Mouse (Mus musculus): Measurements from ENCODE around the gene Etv4. TPM values are rescaled to one million over a fixed set of nuclear protein-coding genes. Genes with fewer than 3 reads are reported as not detected.

Gene Etv4
- polyA plus RNA-seq, 1 experiment: 8.4 TPM

DNA sequence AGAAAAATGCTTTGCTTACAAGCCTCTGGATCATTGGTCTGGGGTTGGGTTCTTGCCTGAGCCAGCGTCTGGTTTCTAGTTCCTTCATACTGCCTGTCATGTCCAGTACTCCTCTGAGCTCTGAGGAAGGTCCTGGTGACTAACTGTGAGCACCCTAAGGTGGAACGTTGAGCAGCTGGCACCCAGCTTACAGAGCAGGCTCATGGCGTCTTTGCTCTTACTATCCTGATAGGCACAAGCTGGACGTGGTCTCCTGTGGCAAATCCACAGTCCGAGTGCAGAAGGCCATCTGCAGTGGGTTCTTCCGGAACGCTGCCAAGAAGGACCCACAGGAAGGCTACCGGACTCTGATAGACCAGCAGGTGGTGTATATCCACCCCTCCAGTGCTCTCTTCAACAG, 20.6 kb downstream of the Etv4 start:
- WGBS: 91% methylated on average over 8 of the region's 8 CpGs

GRCm38 (mm10) chr11:101763723-101764122, 21.4 kb downstream of the Etv4 start:
- no peak overlapping the region for H3K27ac ChIP-seq (ENCODE audit: control insufficient read depth, insufficient read depth, low read depth, low read length, poor library complexity)
- 54% methylated on average over 7 of the region's 7 CpGs for WGBS
- H3K4me3 ChIP-seq (replicated peaks; ENCODE audit: control insufficient read depth, low read depth, low read length): no peak overlapping the region
- TF ChIP-seq POLR2A (IDR thresholded peaks at IDR 0.05; ENCODE audit: borderline replicate concordance, control insufficient read depth, low read depth, low read length): no peak
- peak; percentile 42; the same call in 1 of the 2 replicates for TF ChIP-seq CTCF (IDR thresholded peaks at IDR 0.05; ENCODE audit: control insufficient read depth, insufficient read depth, low read length)
- no peaks in the 10 kb centered on the region for H3K4me1 ChIP-seq (ENCODE audit: control insufficient read depth, insufficient read depth, low read length)

More for the DNA sequence above, 20.6 kb downstream of the Etv4 start:
- no peak for TF ChIP-seq CTCF (IDR thresholded peaks at IDR 0.05; ENCODE audit: control insufficient read depth, insufficient read depth, low read length)
- TF ChIP-seq POLR2A (IDR thresholded peaks at IDR 0.05; ENCODE audit: borderline replicate concordance, control insufficient read depth, low read depth, low read length): no peak
- no peak overlapping the region for H3K27ac ChIP-seq (ENCODE audit: control insufficient read depth, insufficient read depth, low read depth, low read length, poor library complexity)
- H3K4me3 ChIP-seq (replicated peaks; ENCODE audit: control insufficient read depth, low read depth, low read length): no peak overlapping the region
- no peaks in the 10 kb centered on the region for H3K4me1 ChIP-seq (ENCODE audit: control insufficient read depth, insufficient read depth, low read length)

DNA sequence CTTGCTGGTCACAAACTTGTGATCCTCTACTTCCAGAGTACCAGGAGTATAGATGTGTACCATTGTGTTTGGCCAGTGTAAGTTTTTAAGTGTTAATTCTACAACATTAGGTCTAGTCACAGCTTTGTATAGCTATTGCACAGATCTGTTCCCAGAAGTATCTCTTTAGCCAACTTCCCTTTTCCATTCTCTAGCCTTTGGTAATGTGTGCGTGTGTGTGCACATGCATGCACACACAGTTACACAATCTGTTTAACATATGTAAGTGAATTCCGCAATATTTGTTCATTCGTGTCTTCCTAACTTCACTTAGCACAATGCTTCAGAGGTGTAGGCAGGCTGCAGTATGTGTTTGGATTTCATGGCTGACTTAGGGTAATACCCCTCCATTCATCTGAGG, 25.6 kb downstream of the Etv4 start:
- H3K27ac ChIP-seq (ENCODE audit: control insufficient read depth, insufficient read depth, low read depth, low read length, poor library complexity): no peak overlapping the region
- H3K4me3 ChIP-seq (replicated peaks; ENCODE audit: control insufficient read depth, low read depth, low read length): no peak overlapping the region
- TF ChIP-seq CTCF (IDR thresholded peaks at IDR 0.05; ENCODE audit: control insufficient read depth, insufficient read depth, low read length) (no peak), POLR2A (IDR thresholded peaks at IDR 0.05; ENCODE audit: borderline replicate concordance, control insufficient read depth, low read depth, low read length) (no peak)
- 48% methylated on average over 3 of the region's 3 CpGs for WGBS
- no peaks in the 10 kb centered on the region for H3K4me1 ChIP-seq (ENCODE audit: control insufficient read depth, insufficient read depth, low read length)

DNA sequence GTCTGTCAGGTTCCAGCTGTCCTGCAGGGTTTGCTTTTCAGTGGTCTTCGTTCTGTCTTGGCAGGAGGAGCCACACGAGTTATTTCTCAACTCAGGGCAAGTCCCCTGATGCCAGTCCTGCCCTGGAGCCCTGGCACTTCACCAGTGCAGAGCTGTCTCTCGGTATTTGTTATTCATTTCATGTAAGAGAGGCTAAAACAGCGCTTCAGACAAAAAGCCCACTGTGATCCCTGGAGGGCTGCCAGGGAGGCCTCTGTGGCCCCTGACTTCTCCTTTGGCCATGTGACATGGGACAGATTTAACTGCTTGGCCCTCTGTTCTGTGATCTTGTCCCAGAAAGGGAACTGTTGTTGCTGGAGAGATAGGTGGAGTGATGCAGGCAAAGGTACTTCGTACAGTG, 26.7 kb downstream of the Etv4 start:
- no peak overlapping the region for H3K27ac ChIP-seq (ENCODE audit: control insufficient read depth, insufficient read depth, low read depth, low read length, poor library complexity)
- TF ChIP-seq CTCF (IDR thresholded peaks at IDR 0.05; ENCODE audit: control insufficient read depth, insufficient read depth, low read length): no peak
- no peak for TF ChIP-seq POLR2A (IDR thresholded peaks at IDR 0.05; ENCODE audit: borderline replicate concordance, control insufficient read depth, low read depth, low read length)
- WGBS: 73% methylated on average over 5 of the region's 5 CpGs
- H3K4me3 ChIP-seq (replicated peaks; ENCODE audit: control insufficient read depth, low read depth, low read length): no peak overlapping the region
- no peaks in the 10 kb centered on the region for H3K4me1 ChIP-seq (ENCODE audit: control insufficient read depth, insufficient read depth, low read length)

- WGBS: 90% methylated on average over 8 of the region's 8 CpGs
- Histone ChIP-seq H3K4me3 (replicated peaks; ENCODE audit: control insufficient read depth, low read depth, low read length) (no peak overlapping the region), H3K27ac (ENCODE audit: control insufficient read depth, insufficient read depth, low read depth, low read length, poor library complexity) (no peak overlapping the region), H3K4me1 (ENCODE audit: control insufficient read depth, insufficient read depth, low read length) (no peaks in the 10 kb centered on the region)
- TF ChIP-seq POLR2A (IDR thresholded peaks at IDR 0.05; ENCODE audit: borderline replicate concordance, control insufficient read depth, low read depth, low read length) (no peak), CTCF (IDR thresholded peaks at IDR 0.05; ENCODE audit: control insufficient read depth, insufficient read depth, low read length) (no peak)
Measured at GRCm38 (mm10) chr11:101757366-101757765, 27.8 kb downstream of the Etv4 start.

- Histone ChIP-seq H3K27ac (ENCODE audit: control insufficient read depth, insufficient read depth, low read depth, low read length, poor library complexity) (no peak overlapping the region), H3K4me1 (ENCODE audit: control insufficient read depth, insufficient read depth, low read length) (no peaks in the 10 kb centered on the region), H3K4me3 (replicated peaks; ENCODE audit: control insufficient read depth, low read depth, low read length) (no peak overlapping the region)
- WGBS: 95% methylated on average over 8 of the region's 8 CpGs
- TF ChIP-seq CTCF (IDR thresholded peaks at IDR 0.05; ENCODE audit: control insufficient read depth, insufficient read depth, low read length) (no peak), POLR2A (IDR thresholded peaks at IDR 0.05; ENCODE audit: borderline replicate concordance, control insufficient read depth, low read depth, low read length) (no peak)
Measured at GRCm38 (mm10) chr11:101756616-101757015, 28.6 kb downstream of the Etv4 start.

DNA sequence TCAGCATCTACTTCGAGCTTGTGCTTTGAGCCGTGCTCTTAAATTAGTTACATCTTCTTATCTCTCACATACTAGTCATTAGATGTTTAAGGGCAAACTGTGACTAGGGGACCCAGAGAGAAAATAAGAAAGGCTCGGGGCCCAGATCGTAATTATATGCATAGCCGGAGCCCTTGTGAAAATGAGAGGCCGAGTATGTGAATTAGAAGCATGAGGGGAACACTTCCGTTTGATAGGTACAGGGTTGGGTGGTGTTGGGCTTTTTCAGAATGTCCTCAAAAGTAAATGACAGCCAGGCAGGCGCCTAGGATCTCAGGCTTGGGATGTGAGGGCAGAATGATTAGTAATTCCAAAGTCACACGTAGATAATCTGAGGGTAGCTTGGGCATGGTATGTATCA, 51.6 kb downstream of the Etv4 start:
- WGBS: 28% methylated on average over 9 of the region's 9 CpGs
- Histone ChIP-seq H3K4me3 (replicated peaks; ENCODE audit: control insufficient read depth, low read depth, low read length) (peak overlapping the region; percentile 93), H3K4me1 (ENCODE audit: control insufficient read depth, insufficient read depth, low read length) (no peaks in the 10 kb centered on the region; the same call in 1 of the 2 replicates), H3K27ac (ENCODE audit: control insufficient read depth, insufficient read depth, low read depth, low read length, poor library complexity) (no peak overlapping the region)
- TF ChIP-seq CTCF (IDR thresholded peaks at IDR 0.05; ENCODE audit: control insufficient read depth, insufficient read depth, low read length) (no peak), POLR2A (IDR thresholded peaks at IDR 0.05; ENCODE audit: borderline replicate concordance, control insufficient read depth, low read depth, low read length) (no peak)

- Histone ChIP-seq H3K4me1 (ENCODE audit: control insufficient read depth, insufficient read depth, low read length) (no peaks in the 10 kb centered on the region; the same call in 1 of the 2 replicates), H3K27ac (ENCODE audit: control insufficient read depth, insufficient read depth, low read depth, low read length, poor library complexity) (peak within 1 kb of the TSS; percentile 52), H3K4me3 (replicated peaks; ENCODE audit: control insufficient read depth, low read depth, low read length) (peak within 1 kb of the TSS; percentile 93)
- TF ChIP-seq CTCF (IDR thresholded peaks at IDR 0.05; ENCODE audit: control insufficient read depth, insufficient read depth, low read length) (peak; percentile 96), POLR2A (IDR thresholded peaks at IDR 0.05; ENCODE audit: borderline replicate concordance, control insufficient read depth, low read depth, low read length) (peak; percentile 77; the same call in 1 of the 2 replicates)
- WGBS: under 1% methylated on average over 51 of the region's 51 CpGs
Measured at GRCm38 (mm10) chr11:101732518-101733440, 52.4 kb downstream of the Etv4 start, which contains the start of gene Dhx8. TSS of gene Dhx8 (plus strand) at chr11:101732919.

All from bone marrow, adult 2 months (tissue).